Mouse (Mus musculus): ENCODE measurements around the gene Egfr. TPM values are rescaled to one million over a fixed set of nuclear protein-coding genes. Genes with fewer than 3 reads are reported as not detected.

The Egfr gene
- polyA plus RNA-seq, 1 experiment from 2014 or later = 14.5 TPM

- Histone ChIP-seq H3K4me2 (replicated peaks; ENCODE audit: low read depth, low read length) (no peak overlapping the region), H3K27ac (ENCODE audit: low read length) (no peak overlapping the region), H3K4me1 (ENCODE audit: insufficient read depth, low read depth, low read length) (no peaks in the 10 kb centered on the region), H3K4me3 (ENCODE audit: low read depth, low read length) (no peak overlapping the region), H3K9me3 (ENCODE audit: low read length) (no peaks in the 10 kb centered on the region), H3K9ac (replicated peaks; ENCODE audit: low read depth) (no peak overlapping the region), H3K36me3 (ENCODE audit: insufficient read depth, low read length) (no peaks in the 10 kb centered on the region), H3K27me3 (replicated peaks; ENCODE audit: insufficient read depth, low read length) (no peaks in the 10 kb centered on the region)
- ATAC-seq = no peak
- 82% methylated on average over 9 of the region's 9 CpGs for WGBS
- no peak for DNase-seq (ENCODE audit: low spot score)
- TF ChIP-seq CTCF (IDR thresholded peaks at IDR 0.05) (no peak), EP300 (IDR thresholded peaks at IDR 0.05) (no peak)
Measured at GRCm38 (mm10) chr11:16816414-16816813, 64.4 kb downstream of the Egfr start.

- Histone ChIP-seq H3K36me3 (ENCODE audit: insufficient read depth, low read length) (no peaks in the 10 kb centered on the region), H3K27me3 (replicated peaks; ENCODE audit: insufficient read depth, low read length) (no peaks in the 10 kb centered on the region), H3K9me3 (ENCODE audit: low read length) (no peaks in the 10 kb centered on the region), H3K4me1 (ENCODE audit: insufficient read depth, low read depth, low read length) (no peaks in the 10 kb centered on the region), H3K9ac (replicated peaks; ENCODE audit: low read depth) (no peak overlapping the region), H3K4me2 (replicated peaks; ENCODE audit: low read depth, low read length) (no peak overlapping the region), H3K4me3 (ENCODE audit: low read depth, low read length) (no peak overlapping the region), H3K27ac (ENCODE audit: low read length) (no peak overlapping the region)
- TF ChIP-seq EP300 (IDR thresholded peaks at IDR 0.05) = no peak
- no peak for DNase-seq (ENCODE audit: low spot score)
- whole genome bisulfite sequencing = 60% methylated on average over 6 of the region's 6 CpGs
- no peak for ATAC-seq
Measured at GRCm38 (mm10) chr11:16817336-16818034, 65.5 kb downstream of the Egfr start.

GRCm38 (mm10) chr11:16819424-16819823 lies 67.4 kb downstream of the Egfr start:
- Histone ChIP-seq H3K4me3 (ENCODE audit: low read depth, low read length) (no peak overlapping the region), H3K27ac (ENCODE audit: low read length) (no peak overlapping the region), H3K36me3 (ENCODE audit: insufficient read depth, low read length) (no peaks in the 10 kb centered on the region), H3K4me1 (ENCODE audit: insufficient read depth, low read depth, low read length) (no peaks in the 10 kb centered on the region), H3K4me2 (replicated peaks; ENCODE audit: low read depth, low read length) (no peak overlapping the region), H3K27me3 (replicated peaks; ENCODE audit: insufficient read depth, low read length) (no peaks in the 10 kb centered on the region), H3K9ac (replicated peaks; ENCODE audit: low read depth) (no peak overlapping the region), H3K9me3 (ENCODE audit: low read length) (no peaks in the 10 kb centered on the region)
- DNase-seq (ENCODE audit: low spot score) (no peak), ATAC-seq (no peak)
- no peak for TF ChIP-seq EP300 (IDR thresholded peaks at IDR 0.05)
- TF ChIP-seq CTCF (IDR thresholded peaks at IDR 0.05) = no peak
- WGBS = 83% methylated on average over 1 of the region's 1 CpGs

GRCm38 (mm10) chr11:16820138-16820537 lies 68.1 kb downstream of the Egfr start:
- Histone ChIP-seq H3K27me3 (replicated peaks; ENCODE audit: insufficient read depth, low read length) (no peaks in the 10 kb centered on the region), H3K9me3 (ENCODE audit: low read length) (no peaks in the 10 kb centered on the region), H3K4me1 (ENCODE audit: insufficient read depth, low read depth, low read length) (no peaks in the 10 kb centered on the region), H3K9ac (replicated peaks; ENCODE audit: low read depth) (no peak overlapping the region), H3K27ac (ENCODE audit: low read length) (no peak overlapping the region), H3K4me2 (replicated peaks; ENCODE audit: low read depth, low read length) (no peak overlapping the region), H3K4me3 (ENCODE audit: low read depth, low read length) (no peak overlapping the region), H3K36me3 (ENCODE audit: insufficient read depth, low read length) (no peaks in the 10 kb centered on the region)
- TF ChIP-seq EP300 (IDR thresholded peaks at IDR 0.05) (no peak), CTCF (IDR thresholded peaks at IDR 0.05) (no peak)
- 79% methylated on average over 6 of the region's 6 CpGs for WGBS
- ATAC-seq (no peak), DNase-seq (ENCODE audit: low spot score) (no peak)

- no peak for DNase-seq (ENCODE audit: low spot score)
Measured at GRCm38 (mm10) chr11:16821668-16822254, 69.8 kb downstream of the Egfr start.

GRCm38 (mm10) chr11:16823830-16824545 lies 72.0 kb downstream of the Egfr start:
- H3K36me3 ChIP-seq (ENCODE audit: insufficient read depth, low read length) = no peaks in the 10 kb centered on the region
- H3K9ac ChIP-seq (replicated peaks; ENCODE audit: low read depth) = no peak overlapping the region
- no peak overlapping the region for H3K27ac ChIP-seq (ENCODE audit: low read length)
- 85% methylated on average over 4 of the region's 4 CpGs for WGBS
- DNase-seq (ENCODE audit: low spot score) (no peak), ATAC-seq (no peak)
- TF ChIP-seq EP300 (IDR thresholded peaks at IDR 0.05) (no peak), CTCF (IDR thresholded peaks at IDR 0.05) (no peak)
- H3K27me3 ChIP-seq (replicated peaks; ENCODE audit: insufficient read depth, low read length) = no peaks in the 10 kb centered on the region
- no peak overlapping the region for H3K4me3 ChIP-seq (ENCODE audit: low read depth, low read length)
- no peak overlapping the region for H3K4me2 ChIP-seq (replicated peaks; ENCODE audit: low read depth, low read length)
- H3K9me3 ChIP-seq (ENCODE audit: low read length) = no peaks in the 10 kb centered on the region
- H3K4me1 ChIP-seq (ENCODE audit: insufficient read depth, low read depth, low read length) = no peaks in the 10 kb centered on the region

More at GRCm38 (mm10) chr11:16821668-16822254, 69.8 kb downstream of the Egfr start:
- no peak for ATAC-seq
- Histone ChIP-seq H3K9me3 (ENCODE audit: low read length) (no peaks in the 10 kb centered on the region), H3K27ac (ENCODE audit: low read length) (no peak overlapping the region), H3K4me2 (replicated peaks; ENCODE audit: low read depth, low read length) (no peak overlapping the region), H3K4me1 (ENCODE audit: insufficient read depth, low read depth, low read length) (no peaks in the 10 kb centered on the region), H3K27me3 (replicated peaks; ENCODE audit: insufficient read depth, low read length) (no peaks in the 10 kb centered on the region), H3K36me3 (ENCODE audit: insufficient read depth, low read length) (no peaks in the 10 kb centered on the region), H3K9ac (replicated peaks; ENCODE audit: low read depth) (no peak overlapping the region), H3K4me3 (ENCODE audit: low read depth, low read length) (no peak overlapping the region)
- 72% methylated on average over 6 of the region's 6 CpGs for whole genome bisulfite sequencing
- TF ChIP-seq CTCF (IDR thresholded peaks at IDR 0.05) (no peak), EP300 (IDR thresholded peaks at IDR 0.05) (no peak)

All from lung, postnatal 0 days (tissue).